Mouse (Mus musculus) bone marrow macrophage, adult 2 months (primary cell): Measurements from ENCODE around the gene Mfsd1. TPM values are rescaled to one million over a fixed set of nuclear protein-coding genes. Genes with fewer than 3 reads are reported as not detected.

Experiments used
- H3K27ac ChIP-seq: 2 replicates; pipeline ENCODE4 v1.5.1; 2012; ENCODE audit warnings: low read depth, low read length; ENCODE audit not compliant: insufficient read depth
- H3K4me1 ChIP-seq: 2 replicates; pipeline ENCODE4 v1.6.1; 2012; ENCODE audit warnings: low read length; ENCODE audit not compliant: control insufficient read depth, insufficient read depth
- H3K4me3 ChIP-seq: 2 replicates; pipeline ENCODE4 v1.5.1; 2012; ENCODE audit warnings: mild to moderate bottlenecking, low read length, moderate library complexity; ENCODE audit not compliant: insufficient read depth
- CTCF ChIP-seq: IDR thresholded peaks from 2 replicates; pipeline ENCODE4 v1.5.1; 2012; ENCODE audit warnings: low read depth, mild to moderate bottlenecking, low read length, moderate library complexity
- POLR2A ChIP-seq: IDR thresholded peaks from 2 replicates; pipeline ENCODE4 v1.6.1; 2012; ENCODE audit warnings: mild to moderate bottlenecking, low read depth, low read length, borderline replicate concordance
- polyA plus RNA-seq: library from polyadenylated mRNA; stranded (reverse); fragments of >200 nt; gene quantifications from 2 replicates; pipeline ENCODE4 v1.2.4, GENCODE M21; 2012; ENCODE audit not compliant: missing spikeins, insufficient read depth, insufficient read length

Gene Mfsd1
- polyA plus RNA-seq, 1 experiment = 231 TPM

DNA sequence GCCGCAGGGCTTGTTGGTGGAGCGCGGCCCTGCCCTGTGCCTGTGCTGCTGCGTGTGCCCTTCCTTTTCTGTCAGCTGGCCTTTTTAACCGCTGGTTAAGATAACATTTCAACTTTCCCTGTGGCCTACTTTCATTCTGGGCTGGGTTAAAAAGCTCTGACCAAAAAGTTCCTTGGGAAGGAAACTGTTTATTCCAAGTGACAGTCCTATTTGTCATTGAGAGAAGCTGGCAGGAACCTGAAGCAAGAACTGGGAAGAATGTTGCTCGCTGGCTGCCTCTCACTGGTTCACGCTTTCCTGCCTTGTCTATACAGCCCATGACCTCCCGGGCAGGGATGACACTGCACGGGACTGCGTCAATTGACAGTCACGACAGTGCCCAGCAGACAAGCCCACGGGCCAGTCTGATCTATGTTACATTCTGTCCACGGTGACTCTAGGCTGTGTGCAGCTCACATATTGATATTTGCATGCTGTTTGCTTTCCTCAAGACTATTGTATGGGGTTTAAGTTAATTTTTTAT is 19.1 kb downstream of the Mfsd1 start:
- Histone ChIP-seq H3K27ac (no peak overlapping the region), H3K4me1 (no peaks in the 10 kb centered on the region), H3K4me3 (no peak overlapping the region)
- TF ChIP-seq POLR2A (no peak), CTCF (no peak)

DNA sequence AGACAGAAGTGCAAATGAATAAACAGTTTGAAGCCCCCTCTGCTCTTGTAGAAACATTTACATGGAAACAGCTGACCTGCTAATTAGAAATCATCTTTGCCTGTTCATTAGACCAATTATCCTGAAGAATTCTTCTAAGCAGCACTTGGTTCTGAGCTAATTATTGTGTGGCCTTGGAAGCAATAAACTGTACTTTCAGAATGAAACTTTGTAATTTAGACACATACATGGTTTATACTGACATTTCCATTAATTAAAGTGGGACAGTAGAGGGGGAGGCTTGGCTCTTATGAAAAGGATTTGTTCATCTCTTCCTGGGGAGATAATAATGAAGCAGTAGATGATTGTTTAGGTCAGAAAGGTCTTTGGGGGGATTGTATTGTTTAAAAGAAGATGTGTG is 35.7 kb downstream of the Mfsd1 start:
- TF ChIP-seq POLR2A (no peak), CTCF (no peak)
- Histone ChIP-seq H3K4me1 (no peaks in the 10 kb centered on the region), H3K4me3 (no peak overlapping the region), H3K27ac (no peak overlapping the region)

DNA sequence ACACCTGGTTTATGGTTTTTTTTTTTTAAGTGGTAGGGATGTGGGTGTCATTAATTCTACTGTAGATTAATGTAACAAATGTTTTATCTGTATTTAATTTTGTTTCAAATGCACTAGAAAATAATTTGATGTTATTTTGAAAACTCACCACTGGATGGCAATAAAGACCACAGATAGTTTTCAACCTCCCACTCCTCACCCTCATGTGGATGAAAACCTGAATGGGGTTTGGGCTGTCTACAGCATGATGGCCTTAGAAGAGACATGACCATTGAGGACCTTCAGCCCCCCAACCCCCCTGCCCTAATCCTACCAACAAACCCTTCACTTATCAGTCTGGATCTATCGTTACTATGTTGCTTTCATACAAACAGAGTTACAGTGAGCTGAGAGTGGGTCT is 42.1 kb downstream of the Mfsd1 start:
- Histone ChIP-seq H3K27ac (no peak overlapping the region), H3K4me3 (no peak overlapping the region), H3K4me1 (no peaks in the 10 kb centered on the region)
- TF ChIP-seq POLR2A = no peak
- TF ChIP-seq CTCF = 0 out of 2 replicates have a peak, but pooled peaks have one; percentile 22

DNA sequence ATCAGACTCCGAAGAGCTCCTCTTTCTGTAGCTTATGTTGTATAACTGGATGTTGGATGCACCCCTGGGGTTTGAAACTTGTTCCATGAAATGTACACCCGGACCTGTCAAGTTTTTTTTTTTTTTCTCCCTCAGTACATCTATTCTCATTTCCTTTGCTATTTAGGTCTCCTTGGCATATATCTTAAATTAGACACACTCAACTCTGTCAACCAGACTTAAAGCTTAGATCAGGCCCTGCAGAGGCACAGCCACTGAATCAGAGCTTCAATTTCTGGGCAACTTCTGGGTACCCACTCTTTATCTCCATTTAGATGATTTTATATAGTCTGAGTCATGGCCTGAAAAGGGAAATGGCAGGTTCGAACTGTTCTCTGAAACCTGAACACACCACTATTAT is 60.6 kb downstream of the Mfsd1 start:
- no peak overlapping the region for H3K4me3 ChIP-seq
- TF ChIP-seq CTCF = no peak
- TF ChIP-seq POLR2A = no peak
- no peak overlapping the region for H3K27ac ChIP-seq
- H3K4me1 ChIP-seq = no peaks in the 10 kb centered on the region

DNA sequence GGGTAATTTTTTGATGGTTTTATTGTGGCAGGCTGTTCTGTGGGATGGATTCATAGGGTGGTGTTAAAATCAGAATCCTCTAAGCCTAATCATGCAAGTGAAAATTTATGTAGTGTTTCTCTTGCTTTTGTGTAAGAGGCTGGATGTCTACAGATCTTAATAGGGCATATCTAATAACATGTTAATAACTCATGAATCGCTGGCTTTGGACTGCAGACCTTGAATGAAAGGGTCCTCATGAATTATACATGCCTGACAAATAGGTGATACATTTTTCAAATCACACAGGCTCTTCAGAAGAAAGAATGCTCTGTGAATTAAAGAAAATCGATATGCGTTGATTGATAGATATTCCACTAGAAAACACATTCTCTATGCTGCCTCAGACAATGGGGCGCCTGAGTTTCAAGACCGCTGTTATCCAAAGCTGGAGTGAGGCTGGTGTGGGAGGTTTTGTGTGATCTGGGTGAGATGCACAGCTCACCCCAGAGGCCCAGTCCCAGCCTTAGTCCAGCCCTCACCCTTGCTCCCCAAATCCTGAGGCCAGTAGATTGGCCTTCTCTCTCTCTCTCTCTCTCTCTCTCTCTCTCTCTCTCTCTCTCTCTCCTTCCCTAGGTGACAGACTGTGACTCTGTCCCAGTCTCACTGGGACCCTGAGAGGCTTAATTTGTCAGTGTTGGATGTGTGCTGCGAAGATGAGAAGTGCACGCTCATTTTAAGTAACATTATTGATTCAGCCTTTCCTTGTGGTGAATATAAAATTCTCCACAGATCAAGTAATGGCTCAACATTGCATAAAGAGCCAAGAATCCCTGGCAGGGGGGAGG is 63.3 kb downstream of the Mfsd1 start:
- Histone ChIP-seq H3K4me3 (no peak overlapping the region), H3K4me1 (no peaks in the 10 kb centered on the region), H3K27ac (no peak overlapping the region)
- TF ChIP-seq CTCF = no peak
- no peak for TF ChIP-seq POLR2A

Other genes starting within 250 kb of the Mfsd1 start
- 1.2 TPM in 1 of 2 replicates, not detected in the other for gene Mlf1, start 208.6 kb upstream of the Mfsd1 start, polyA plus RNA-seq
- gene Gm17402, start 207.6 kb upstream of the Mfsd1 start, polyA plus RNA-seq = not detected in 2 replicates
- 22.9 and 29.3 TPM in 2 replicates for gene Gfm1, start 152.6 kb upstream of the Mfsd1 start, polyA plus RNA-seq
- gene Lxn, start 118.8 kb upstream of the Mfsd1 start, polyA plus RNA-seq = 38.3 and 49.1 TPM in 2 replicates
- not detected in 2 replicates for gene Rarres1, start 67.2 kb upstream of the Mfsd1 start, polyA plus RNA-seq